Mouse (Mus musculus) embryonic fibroblast, embryonic 13.5 days (primary cell): ENCODE measurements around the gene Gm8994. TPM values are rescaled to one million over a fixed set of nuclear protein-coding genes. Genes with fewer than 3 reads are reported as not detected.
"Not testable (repeated sequence)": the region's sequence is repeated elsewhere in the genome, so short reads cannot be mapped to it uniquely, and the experiment has no call there.

ENCODE experiments used
- H3K27ac ChIP-seq: 2 replicates; pipeline ENCODE4 v1.5.1; 2012; ENCODE audit warnings: low read length, control low read depth, inconsistent platforms; ENCODE audit not compliant: insufficient read depth
- H3K4me1 ChIP-seq: 2 replicates; pipeline ENCODE4 v1.6.1; 2011; ENCODE audit warnings: low read length; ENCODE audit not compliant: control insufficient read depth, insufficient read depth
- H3K4me3 ChIP-seq: 2 replicates; pipeline ENCODE4 v1.5.1; 2011; ENCODE audit warnings: mild to moderate bottlenecking, control low read depth, low read length; ENCODE audit not compliant: insufficient read depth
- CTCF ChIP-seq: IDR thresholded peaks from 2 replicates; pipeline ENCODE4 v1.5.1; 2011; ENCODE audit warnings: mild to moderate bottlenecking, control low read depth, low read length, moderate library complexity, borderline replicate concordance; ENCODE audit not compliant: insufficient read depth
- POLR2A ChIP-seq: IDR thresholded peaks from 2 replicates; pipeline ENCODE4 v1.6.1; 2011; ENCODE audit warnings: low read depth, mild to moderate bottlenecking, control low read depth, low read length, moderate library complexity
- polyA plus RNA-seq: library from polyadenylated mRNA; stranded (reverse); fragments of >200 nt; gene quantifications from 2 replicates; pipeline ENCODE4 v1.2.4, GENCODE M21; 2011; ENCODE audit warnings: low read depth; ENCODE audit not compliant: missing spikeins, insufficient read length

Gene Gm8994
- not detected in 2 replicates for polyA plus RNA-seq

DNA sequence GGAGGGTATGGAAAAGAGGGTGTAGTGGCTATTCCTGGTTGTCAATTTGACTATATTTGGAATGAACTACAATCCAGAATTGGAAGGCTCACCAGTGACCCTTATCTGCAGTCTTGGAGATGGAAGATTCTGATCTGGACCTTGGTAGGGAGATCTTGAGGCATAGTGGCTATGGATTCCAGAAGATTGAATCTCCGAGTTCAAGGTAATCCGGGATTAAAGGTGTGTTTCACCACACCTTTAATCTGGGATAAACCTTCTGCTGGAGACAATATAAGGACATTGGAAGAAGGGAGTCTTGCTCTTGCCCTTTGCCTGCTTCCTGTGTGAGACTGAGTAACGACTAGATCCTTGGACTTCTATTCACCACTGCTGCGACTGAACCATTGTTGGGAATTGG, at the start of gene Gm8994:
Gene Gm8994, plus strand, starts transcription at position 301 of the 400 bp plus-strand sequence.
- H3K4me3 ChIP-seq, H3K27ac ChIP-seq, H3K4me1 ChIP-seq: not testable (repeated sequence)

DNA sequence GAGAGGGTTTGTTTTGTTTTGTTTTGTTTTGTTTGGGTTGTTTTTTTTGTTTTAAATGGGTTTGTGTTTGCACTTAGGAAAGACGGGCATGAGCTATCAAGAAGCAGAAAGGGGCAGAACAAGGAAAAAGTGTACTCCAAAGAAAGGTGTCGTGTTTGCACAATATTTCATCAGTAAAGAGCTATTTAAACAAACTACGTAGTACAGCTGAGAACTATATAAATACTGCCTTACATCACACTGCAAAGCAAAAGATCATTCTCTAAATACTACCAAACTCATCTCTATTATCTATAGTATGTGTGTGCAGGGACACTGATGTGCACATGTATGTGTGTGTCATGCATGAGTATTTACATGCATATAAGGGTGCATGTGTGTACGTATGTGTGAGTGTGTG, 49.7 kb upstream of the Gm8994 start:
- Histone ChIP-seq H3K4me3 (no peak overlapping the region), H3K4me1 (no peaks in the 10 kb centered on the region), H3K27ac (no peak overlapping the region)
- TF ChIP-seq POLR2A (no peak), CTCF (no peak)

DNA sequence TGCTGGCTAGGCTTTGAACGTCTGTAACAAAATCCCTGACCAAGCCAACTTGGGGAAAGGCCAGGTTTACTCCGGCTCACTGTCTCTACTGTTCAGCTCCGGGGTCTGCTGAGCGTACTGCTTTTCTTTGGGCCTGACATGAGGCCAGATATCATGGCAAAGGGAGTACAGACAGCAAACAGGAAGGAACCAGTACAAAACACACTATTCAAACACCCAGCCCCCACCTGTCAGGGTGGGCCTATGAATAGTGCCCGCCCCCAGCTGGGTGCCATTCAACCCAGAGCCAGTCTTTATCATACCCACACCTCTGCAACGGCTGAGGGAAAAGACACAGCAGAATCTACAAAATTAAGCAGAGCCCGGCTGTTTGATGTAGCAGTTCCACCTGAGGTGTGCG, 42.8 kb upstream of the Gm8994 start:
- H3K4me3 ChIP-seq, result no peak overlapping the region
- no peak overlapping the region for H3K27ac ChIP-seq
- H3K4me1 ChIP-seq, result no peaks in the 10 kb centered on the region
- TF ChIP-seq POLR2A (no peak), CTCF (no peak)

DNA sequence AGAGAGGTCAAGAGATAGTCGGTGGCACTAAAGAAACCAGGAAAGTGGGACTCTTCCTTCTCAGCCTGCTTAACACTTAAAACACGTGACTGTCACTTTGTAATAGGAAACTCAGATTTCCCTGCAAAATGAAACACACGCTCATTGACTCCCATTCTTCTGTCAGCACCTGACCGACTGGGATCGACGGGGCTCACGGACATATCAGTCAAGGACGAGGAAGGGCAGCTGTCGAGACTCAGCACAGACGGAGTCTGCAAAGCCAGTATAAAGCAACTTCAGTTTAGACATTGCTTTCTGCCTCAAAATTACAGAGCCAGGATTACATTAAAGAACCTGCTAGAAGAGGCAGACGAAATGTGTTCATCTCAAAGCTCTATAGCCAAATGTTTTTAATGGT, 41.2 kb upstream of the Gm8994 start:
- no peak for TF ChIP-seq POLR2A
- TF ChIP-seq CTCF, result no peak
- no peak overlapping the region for H3K4me3 ChIP-seq
- H3K27ac ChIP-seq, result no peak overlapping the region
- H3K4me1 ChIP-seq, result no peaks in the 10 kb centered on the region

DNA sequence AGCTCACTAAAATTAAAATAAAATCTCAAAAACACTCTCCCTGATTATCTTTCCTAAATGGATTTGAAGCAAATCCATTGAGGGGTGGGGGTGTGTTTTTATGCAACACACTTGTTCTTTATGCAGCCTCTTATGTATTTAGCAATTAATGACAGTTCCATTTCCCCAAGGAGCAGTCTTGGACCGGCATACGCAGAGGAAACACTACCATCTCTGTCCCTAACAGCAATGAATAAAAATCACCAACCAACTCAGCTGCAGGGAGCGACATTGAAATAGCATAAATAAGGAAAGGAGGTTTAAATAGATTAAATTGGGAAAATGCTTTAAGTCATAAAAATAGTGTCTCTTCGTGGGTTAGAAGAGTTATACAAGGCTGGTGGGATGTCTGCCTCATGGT, 40.8 kb upstream of the Gm8994 start:
- TF ChIP-seq CTCF, result no peak
- no peak for TF ChIP-seq POLR2A

DNA sequence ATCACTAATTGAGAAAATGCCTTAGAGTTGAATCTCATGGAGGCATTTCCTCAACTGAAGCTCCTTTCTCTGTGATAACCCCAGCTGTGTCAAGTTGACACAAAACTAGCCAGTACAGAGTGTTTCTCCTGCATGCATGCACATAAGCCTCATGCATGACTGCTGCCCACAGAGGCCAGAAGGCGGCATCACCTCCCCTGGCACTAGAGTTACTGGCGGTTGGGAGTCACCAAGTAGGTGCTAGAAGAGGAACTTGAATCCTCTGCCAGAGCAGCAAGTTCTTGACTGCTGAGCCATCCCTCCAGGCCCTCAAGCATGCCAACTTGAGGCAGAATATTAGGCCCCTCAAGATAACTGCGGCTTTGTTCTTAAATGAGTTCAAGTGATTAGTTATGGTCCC, 35.9 kb upstream of the Gm8994 start:
- TF ChIP-seq POLR2A (no peak), CTCF (no peak)
- Histone ChIP-seq H3K4me1 (no peaks in the 10 kb centered on the region), H3K4me3 (no peak overlapping the region), H3K27ac (no peak overlapping the region)

More for the DNA sequence above, 40.8 kb upstream of the Gm8994 start:
- Histone ChIP-seq H3K4me3 (no peak overlapping the region), H3K27ac (no peak overlapping the region), H3K4me1 (no peaks in the 10 kb centered on the region)

DNA sequence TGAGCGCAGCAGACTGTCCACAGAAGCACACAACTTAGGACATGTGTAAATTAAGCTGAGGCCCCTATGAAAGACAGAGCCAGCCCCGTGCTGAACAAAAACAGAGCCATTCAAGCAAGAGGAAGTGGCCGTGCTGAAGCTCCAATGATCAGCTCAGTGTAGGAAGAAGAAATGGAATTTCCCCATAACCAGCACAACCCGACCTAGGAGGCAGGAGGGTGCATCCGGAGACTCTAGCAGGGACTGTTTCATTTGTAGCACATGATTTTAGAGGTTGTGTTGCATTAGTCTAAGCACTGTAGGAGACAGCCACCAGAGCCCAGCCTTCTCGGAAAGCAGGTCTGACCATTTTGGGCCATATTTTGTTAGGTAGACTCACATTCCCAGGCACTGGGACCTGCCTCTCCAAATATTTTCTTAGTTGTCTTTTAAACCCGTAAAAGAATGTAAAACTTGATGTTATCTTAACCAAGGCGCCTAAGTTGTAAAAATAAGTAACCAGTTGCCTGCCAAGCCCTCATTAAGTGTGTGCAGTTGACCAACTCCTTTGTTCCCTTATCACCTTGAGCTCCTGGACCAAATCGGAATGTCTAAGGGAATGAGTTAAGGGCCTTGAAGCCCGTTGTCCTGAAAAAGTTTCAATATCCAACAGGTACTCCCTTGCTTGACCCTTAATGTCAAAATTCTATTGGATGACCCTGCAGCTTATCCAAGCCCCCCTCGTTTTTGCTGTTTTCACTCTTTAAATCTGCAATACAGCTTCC, 35.2 kb upstream of the Gm8994 start:
- Histone ChIP-seq H3K4me3 (no peak overlapping the region), H3K27ac (no peak overlapping the region), H3K4me1 (no peaks in the 10 kb centered on the region)
- TF ChIP-seq POLR2A, result no peak
- no peak for TF ChIP-seq CTCF

DNA sequence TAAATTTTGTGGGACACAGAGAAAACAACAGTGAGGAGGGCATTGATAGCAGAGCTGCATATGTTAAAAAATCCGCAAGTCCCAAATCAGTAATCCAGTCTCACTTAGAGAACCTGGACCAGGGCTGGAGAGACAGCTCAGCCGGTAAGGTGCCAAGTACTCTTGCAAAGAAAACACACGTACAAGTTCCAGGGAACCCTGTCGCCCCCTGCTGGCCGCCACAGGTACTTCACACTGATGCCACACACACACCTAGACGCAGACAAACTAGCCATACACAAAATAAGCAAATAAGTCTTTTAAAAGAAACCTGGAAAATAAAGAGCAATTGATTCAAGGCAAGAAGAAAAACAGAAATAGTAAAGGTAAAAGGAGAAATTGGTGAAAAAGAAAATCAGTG, 33.6 kb upstream of the Gm8994 start:
- TF ChIP-seq POLR2A (no peak), CTCF (no peak)

DNA sequence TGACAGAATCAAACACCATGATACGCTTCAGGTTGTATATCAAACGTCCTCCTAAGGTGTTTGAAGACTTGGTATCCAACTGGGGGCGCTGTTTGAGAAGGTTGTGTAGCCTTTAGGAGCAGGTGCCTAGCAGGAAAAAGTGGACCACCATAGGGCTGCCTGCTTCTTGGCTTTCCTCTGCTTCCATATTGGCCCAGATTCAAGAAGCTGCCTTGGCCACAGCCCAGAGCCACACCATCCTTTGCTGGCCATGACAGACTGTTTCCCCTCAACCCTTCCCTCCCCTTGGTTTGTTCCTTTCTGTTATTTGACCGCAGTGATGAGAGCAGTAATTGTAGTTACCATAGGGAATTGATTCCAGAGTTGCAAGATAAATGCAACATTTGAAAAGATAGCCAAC, 31.5 kb upstream of the Gm8994 start:
- no peak overlapping the region for H3K4me3 ChIP-seq
- H3K4me1 ChIP-seq, result no peaks in the 10 kb centered on the region
- no peak overlapping the region for H3K27ac ChIP-seq
- TF ChIP-seq POLR2A, result no peak
- TF ChIP-seq CTCF, result no peak

More for the DNA sequence above, 33.6 kb upstream of the Gm8994 start:
- Histone ChIP-seq H3K27ac (no peak overlapping the region), H3K4me1 (no peaks in the 10 kb centered on the region), H3K4me3 (no peak overlapping the region)

DNA sequence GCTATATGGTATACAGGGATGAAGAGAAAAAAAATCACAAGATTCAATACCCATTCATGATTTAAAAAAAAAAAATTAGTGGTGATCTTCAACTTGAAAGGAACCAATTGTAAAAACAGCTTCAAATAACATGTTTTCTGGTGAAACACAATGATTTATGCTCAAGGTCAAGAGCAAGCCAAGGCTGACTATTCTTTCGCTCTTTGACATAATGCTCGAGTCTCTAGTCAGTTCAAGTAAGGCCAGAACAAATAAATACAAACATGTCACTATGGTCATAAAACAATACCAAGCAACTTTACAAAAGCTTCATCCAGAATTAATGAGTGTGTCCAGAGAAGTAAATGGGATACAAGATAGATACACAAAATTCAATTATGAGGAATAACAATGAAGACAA, 31.1 kb upstream of the Gm8994 start:
- no peak for TF ChIP-seq CTCF
- no peak for TF ChIP-seq POLR2A
- Histone ChIP-seq H3K27ac (no peak overlapping the region), H3K4me1 (no peaks in the 10 kb centered on the region), H3K4me3 (no peak overlapping the region)

DNA sequence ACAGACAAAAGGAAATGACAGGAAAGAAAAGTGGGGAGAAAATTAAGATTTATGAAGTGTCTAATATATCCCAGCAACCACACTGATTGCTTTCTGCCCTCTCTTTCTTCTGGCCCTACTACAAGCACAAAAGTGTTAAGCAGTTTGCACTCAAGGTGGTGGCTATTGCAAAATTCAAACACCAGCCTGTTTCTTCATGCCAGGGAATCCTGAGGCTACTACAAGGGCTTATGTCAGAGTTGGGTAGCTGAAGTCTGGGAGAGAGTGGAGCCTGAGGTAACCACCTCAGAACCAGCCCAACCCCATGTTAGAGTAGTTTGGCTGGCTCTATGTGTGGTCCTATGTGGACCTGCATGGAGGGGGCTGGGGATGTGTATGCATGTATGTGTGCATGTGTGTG, 23.8 kb upstream of the Gm8994 start:
- TF ChIP-seq POLR2A (no peak), CTCF (no peak)
- H3K27ac ChIP-seq, result no peak overlapping the region

More for the DNA sequence above, 23.8 kb upstream of the Gm8994 start:
- Histone ChIP-seq H3K4me1 (no peaks in the 10 kb centered on the region; the same call in 1 of the 2 replicates), H3K4me3 (no peak overlapping the region)
